Mouse (Mus musculus) right cerebral cortex, postnatal 10 days (tissue): ENCODE data around the gene Kcns1.

Source experiments
- DNase-seq, 2 experiments: peaks; one replicate each; pipeline ENCODE4 v3.0.0; 2021; ENCODE audit warnings: low spot score in 2 of 2

The Kcns1 gene

GRCm38 (mm10) chr2:164173394-164173793 lies 2.5 kb upstream of the Kcns1 start:
- no peak for DNase-seq

- DNase-seq: no peak
These were observed 587 bp downstream of the Kcns1 start for GRCm38 (mm10) chr2:164170326-164170725.

GRCm38 (mm10) chr2:164168571-164168946 lies 2.4 kb downstream of the Kcns1 start:
- DNase-seq: peak; percentile 48 to 59

- DNase-seq: no peak
These were observed 3.0 kb downstream of the Kcns1 start for GRCm38 (mm10) chr2:164167752-164168570.

- DNase-seq: no peak
These were observed 6.0 kb downstream of the Kcns1 start for GRCm38 (mm10) chr2:164164941-164165340.

GRCm38 (mm10) chr2:164161515-164162055 lies 9.3 kb downstream of the Kcns1 start:
- DNase-seq: no peak

GRCm38 (mm10) chr2:164158838-164159237 lies 12.1 kb downstream of the Kcns1 start:
- DNase-seq: no peak

- no peak for DNase-seq
These were observed 14.8 kb downstream of the Kcns1 start for GRCm38 (mm10) chr2:164156158-164156557.

GRCm38 (mm10) chr2:164154007-164154406 lies 16.9 kb downstream of the Kcns1 start:
- DNase-seq: no peak

- DNase-seq: no peak
These were observed 18.6 kb downstream of the Kcns1 start for GRCm38 (mm10) chr2:164152341-164152740.

- no peak for DNase-seq
These were observed 20.7 kb downstream of the Kcns1 start for GRCm38 (mm10) chr2:164150086-164150760.

- DNase-seq: no peak
These were observed 24.4 kb downstream of the Kcns1 start for GRCm38 (mm10) chr2:164146556-164146955.

GRCm38 (mm10) chr2:164144541-164144940 lies 26.4 kb downstream of the Kcns1 start:
- no peak for DNase-seq

- DNase-seq: no peak
These were observed 26.9 kb downstream of the Kcns1 start for GRCm38 (mm10) chr2:164144025-164144424.

GRCm38 (mm10) chr2:164142021-164142420 lies 28.9 kb downstream of the Kcns1 start:
- DNase-seq: peak; percentile 70 to 73

- peak; percentile 47 to 63 for DNase-seq
These were observed 33.2 kb downstream of the Kcns1 start for GRCm38 (mm10) chr2:164137754-164138153.

GRCm38 (mm10) chr2:164136393-164136792 lies 34.5 kb downstream of the Kcns1 start:
- no peak for DNase-seq

GRCm38 (mm10) chr2:164135367-164135766 lies 35.5 kb downstream of the Kcns1 start:
- no peak for DNase-seq

- peak; percentile 62 to 63 for DNase-seq
These were observed 36.4 kb downstream of the Kcns1 start for GRCm38 (mm10) chr2:164134563-164134962.

GRCm38 (mm10) chr2:164131586-164131985 lies 39.3 kb downstream of the Kcns1 start:
- no peak for DNase-seq

- no peak for DNase-seq
These were observed 42.1 kb downstream of the Kcns1 start for GRCm38 (mm10) chr2:164128576-164129411.

- no peak for DNase-seq
These were observed 43.6 kb downstream of the Kcns1 start for GRCm38 (mm10) chr2:164127297-164127696.
